Mouse (Mus musculus) neutrophil, adult 5-6 weeks (primary cell): ENCODE results near the gene Tbc1d16. TPM values are rescaled to one million over a fixed set of nuclear protein-coding genes. Genes with fewer than 3 reads are reported as not detected.

ENCODE experiments used
- ATAC-seq: fragments of 151-379, 151-347 bp; 2 replicates; pipeline ENCODE4 v1.8.0; 2017; ENCODE audit warnings: mild to moderate bottlenecking, moderate TSS enrichment; ENCODE audit not compliant: insufficient number of reproducible peaks, poor library complexity, low FRiP score, severe bottlenecking; ENCODE audit errors: extremely low read depth
- total RNA-seq: library from RNA; stranded (forward); fragments of 200-1000 nt; gene quantifications from 2 replicates; pipeline ENCODE4 v1.2.3, GENCODE M21; 2017

The Tbc1d16 gene
- total RNA-seq, 1 experiment from 2014 or later: 0.23 TPM

- ATAC-seq: no peak
Observed at GRCm38 (mm10) chr11:119129281-119130058, 98.8 kb downstream of the Tbc1d16 start.

DNA sequence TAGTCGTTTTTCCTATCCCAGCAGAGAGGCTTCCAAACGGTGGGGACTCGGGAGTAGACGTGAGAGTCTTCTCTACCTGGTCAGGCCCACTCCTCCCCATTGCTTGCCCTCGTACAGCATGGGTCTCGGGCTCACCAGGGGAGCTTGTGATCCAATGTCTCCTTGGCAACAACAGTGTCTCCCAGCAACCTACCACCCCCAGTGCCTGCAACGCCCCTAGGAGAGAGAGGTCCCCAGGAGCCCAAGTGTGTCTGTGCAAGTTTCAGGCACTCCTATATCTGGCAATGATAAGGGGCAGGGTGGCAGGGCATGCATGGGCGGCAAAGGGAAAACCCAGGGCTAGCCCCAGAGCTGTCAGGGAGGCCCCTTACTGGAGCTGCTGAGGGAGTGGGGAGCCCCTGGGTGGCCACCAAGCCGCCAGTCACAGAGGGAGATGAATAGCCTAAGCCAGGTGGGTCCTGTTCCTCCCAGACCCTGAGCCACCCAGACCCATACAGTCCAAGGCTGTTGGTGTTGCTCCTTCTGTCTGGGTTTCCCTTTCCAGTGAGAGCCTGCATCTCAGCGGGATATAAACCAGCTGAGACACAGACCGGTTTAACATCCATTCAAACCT lies 99.5 kb downstream of the Tbc1d16 start:
- no peak for ATAC-seq

DNA sequence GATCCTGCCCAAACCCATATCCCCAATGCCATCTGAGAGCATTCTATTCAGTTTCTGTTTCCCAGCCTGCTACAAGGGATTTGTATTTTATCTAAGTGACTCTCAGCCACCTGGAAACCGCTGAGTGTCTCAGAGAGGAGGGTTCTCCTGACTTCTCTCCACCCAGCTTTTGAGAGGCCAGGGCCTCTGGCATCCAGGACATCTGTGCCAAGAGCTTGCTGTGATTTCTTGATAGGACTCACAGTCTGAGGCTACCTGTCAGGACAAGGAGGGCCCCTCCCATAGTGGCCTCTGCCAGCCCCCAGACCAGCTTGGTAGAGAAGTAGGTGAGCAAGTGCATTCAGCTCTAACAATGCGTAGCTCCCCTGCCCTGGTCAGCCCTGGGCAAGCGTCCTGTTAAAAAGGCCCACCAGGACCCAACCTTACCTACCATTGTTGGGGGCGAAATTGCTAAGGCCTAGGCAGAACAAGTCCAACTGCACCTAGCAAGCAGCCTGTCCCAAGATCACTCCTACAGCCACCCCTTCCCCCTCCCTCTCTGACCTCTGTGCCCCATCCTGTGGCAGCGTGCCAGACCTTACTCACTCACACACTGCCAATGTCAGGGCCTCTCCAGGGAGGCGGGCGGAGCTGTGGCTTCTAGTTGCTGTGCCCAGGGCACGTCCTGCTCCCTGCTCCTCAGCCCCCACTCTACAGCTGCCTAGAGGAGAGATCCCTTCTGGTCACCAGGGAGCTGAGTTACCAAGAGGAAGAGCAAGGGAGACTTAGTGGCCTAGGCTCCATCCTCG lies 100.4 kb downstream of the Tbc1d16 start:
- ATAC-seq: peak; percentile 16; the same call in 1 of the 2 replicates

GRCm38 (mm10) chr11:119127147-119127546 lies 101.2 kb downstream of the Tbc1d16 start:
- no peak for ATAC-seq

- ATAC-seq: no peak
Observed at GRCm38 (mm10) chr11:119125929-119126861, 102.1 kb downstream of the Tbc1d16 start.

DNA sequence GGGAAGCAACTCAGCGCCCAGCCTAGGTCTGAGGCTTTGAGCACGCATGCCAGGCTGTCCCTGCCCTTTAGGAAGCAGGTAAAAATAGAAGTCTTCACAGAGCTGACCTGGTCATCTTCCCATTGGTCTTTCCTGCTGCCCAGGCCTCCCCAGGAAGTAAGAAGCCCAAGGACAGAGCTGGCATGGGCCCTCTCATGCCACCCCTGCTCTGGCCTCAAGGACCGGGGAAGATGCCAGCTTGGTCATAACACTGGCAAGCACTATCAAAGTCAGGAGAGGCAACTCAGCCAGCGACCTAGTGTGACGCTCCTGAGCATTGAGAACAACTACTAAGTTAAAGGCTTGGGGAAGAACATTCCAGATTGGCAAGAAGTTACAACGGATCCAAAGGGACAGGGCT lies 103.8 kb downstream of the Tbc1d16 start:
- ATAC-seq: no peak

- no peak for ATAC-seq
Observed at GRCm38 (mm10) chr11:119123522-119124319, 104.6 kb downstream of the Tbc1d16 start.

DNA sequence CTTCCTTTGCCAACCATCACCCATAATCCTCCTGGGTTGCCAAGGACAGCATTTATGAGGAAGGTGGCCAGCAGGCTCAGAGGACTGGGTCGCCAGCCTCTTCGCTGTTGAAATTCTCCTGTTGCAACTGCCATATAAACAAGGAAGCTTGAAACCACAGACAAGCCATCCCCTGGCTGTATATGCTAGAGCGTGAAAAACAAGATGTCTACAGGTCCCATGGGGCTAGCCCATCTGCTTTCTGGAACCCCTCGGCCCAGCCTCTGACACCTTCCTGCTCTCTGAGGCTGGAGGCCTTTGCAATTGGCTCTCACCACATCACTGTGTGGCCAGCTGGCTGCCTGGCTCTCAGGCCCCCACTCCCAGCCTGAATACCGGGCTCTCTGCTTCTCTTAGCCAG lies 105.9 kb downstream of the Tbc1d16 start:
- ATAC-seq: peak; percentile 31; the same call in 1 of the 2 replicates

DNA sequence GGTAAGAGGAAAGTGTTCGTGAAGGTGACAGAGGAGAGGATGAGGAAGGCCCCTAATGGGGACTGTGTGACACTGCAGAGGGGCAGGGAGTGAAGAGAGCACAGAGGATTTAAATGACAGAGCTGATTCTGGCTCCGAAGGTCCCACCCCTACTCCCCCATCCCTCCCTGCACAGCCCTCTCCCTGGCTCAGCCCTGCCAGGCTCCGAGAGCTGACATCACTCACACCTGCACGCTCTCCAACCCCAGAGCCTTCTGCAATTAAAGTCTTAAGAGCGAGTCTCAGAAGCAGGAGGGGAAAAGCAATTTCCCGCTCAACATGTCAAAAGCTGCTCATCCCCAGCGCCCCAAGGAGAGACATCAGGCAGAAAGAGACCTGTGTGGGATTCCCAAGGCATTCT lies 109.4 kb downstream of the Tbc1d16 start:
- ATAC-seq: no peak

DNA sequence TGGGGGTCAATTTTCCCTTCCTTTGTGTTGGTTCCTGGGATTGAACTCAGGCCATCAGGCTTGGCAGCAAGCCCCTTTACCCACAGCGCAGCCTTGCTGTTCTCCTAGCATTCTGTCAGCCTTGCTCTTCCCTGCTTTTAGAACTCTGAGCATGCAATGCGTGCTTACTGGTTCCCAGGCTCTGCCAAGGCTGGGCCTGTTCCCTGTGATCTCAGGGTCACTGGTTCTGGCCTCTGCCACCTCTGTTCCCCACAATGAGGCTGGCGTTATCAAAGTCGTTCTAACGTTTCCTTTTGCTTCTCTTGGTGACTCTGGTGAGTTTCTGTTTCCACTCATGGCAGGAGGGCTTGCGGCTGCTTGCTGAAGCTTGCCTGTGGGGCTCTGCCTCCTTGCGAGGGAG lies 110.4 kb downstream of the Tbc1d16 start:
- ATAC-seq: no peak

GRCm38 (mm10) chr11:119116992-119117391 lies 111.3 kb downstream of the Tbc1d16 start:
- ATAC-seq: no peak

- ATAC-seq: no peak
Observed at GRCm38 (mm10) chr11:119112721-119113120, 115.6 kb downstream of the Tbc1d16 start.

DNA sequence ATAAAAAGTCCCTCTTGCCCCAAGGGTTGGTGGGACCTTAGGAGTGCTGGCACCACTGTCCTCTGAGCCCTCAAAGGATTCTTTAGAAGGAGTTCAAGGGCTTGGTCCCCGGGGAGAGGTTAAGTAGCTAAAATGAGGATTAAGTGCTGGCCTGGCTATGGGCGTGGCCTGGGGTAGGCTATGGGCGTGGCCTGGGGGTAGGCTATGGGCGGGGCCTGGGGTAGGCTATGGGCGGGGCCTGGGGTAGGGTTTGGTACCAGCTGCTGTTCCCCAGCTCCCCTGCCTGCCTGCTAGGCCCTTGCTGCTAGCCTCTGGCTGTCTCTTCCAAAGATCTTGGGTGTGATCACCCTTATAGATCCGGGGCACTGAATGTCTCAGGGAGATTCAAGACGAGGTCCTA lies 117.0 kb downstream of the Tbc1d16 start:
- ATAC-seq: 0 out of 2 replicates have a peak, but pooled peaks have one; percentile 17

DNA sequence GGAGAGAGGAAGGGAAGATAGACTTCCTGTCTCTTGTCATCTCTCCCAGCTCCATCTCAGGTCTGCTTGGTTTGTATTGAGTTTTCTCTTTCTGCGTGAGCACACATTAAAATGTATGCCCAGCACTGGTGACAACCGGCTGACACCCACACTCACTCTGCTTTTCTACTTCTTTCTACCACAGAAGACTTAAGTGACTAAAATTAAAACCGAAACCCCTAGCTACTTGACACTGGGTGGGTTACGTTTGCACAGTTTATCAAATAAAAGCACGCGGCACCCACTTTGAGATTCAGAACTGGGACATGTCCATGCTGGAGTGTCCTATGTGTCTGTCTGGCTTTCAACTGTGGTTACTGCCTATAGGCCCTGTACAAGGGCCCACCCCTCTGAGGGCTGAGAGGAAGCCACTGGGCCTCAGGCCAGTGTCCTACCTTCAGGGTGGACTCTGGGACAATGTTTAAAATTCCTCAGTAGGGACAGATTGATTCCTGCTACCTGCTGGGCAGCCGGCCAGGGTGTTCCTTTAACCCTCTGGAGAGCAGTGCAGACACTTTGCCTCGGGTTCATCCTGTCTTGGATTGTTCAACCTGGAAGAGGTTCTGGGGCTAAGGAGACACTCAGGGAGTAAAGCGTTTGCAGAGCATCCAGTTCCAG lies 118.8 kb downstream of the Tbc1d16 start:
- no peak for ATAC-seq

DNA sequence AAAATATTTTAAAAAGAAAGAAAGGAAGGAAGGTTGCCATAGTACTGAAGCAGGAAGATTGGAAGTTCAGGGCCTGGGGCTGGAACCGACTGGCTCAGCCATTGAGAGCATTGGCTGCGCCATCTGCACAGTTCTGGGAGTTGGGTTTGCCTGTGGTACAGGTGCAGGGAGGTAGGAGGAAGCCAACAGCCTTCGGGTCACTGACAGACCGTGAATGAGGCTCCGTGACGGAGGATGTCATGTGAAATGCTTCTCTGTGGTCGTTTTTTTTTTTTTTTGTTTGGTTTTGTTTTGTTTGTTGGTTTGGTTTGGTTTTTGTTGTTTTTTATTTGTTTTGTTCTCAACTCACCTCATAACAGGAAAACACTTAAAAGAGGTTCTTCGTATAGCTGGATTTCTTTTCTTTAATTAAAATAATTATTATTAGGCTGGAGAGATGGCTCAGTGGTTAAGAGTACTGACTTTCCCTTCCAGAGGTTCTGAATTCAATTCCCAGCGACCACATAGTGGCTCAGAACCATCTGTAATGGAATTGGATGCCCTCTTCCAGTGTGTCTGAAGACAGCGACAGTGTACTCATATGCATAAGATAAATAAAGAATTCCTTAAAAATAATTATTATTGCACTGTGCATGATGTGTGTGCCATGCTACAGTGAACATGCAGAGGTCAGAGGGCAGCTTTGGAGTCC lies 119.6 kb downstream of the Tbc1d16 start:
- peak; percentile 64 for ATAC-seq

GRCm38 (mm10) chr11:119106289-119106688 lies 122.0 kb downstream of the Tbc1d16 start:
- ATAC-seq: 0 out of 2 replicates have a peak, but pooled peaks have one; percentile 25

- ATAC-seq: no peak
Observed at GRCm38 (mm10) chr11:119105748-119106147, 122.6 kb downstream of the Tbc1d16 start.
